Mouse (Mus musculus): ENCODE data around the gene Ccnc.
A peak's percentile ranks its signal among the peaks of the same experiment; 100 is the strongest.

Gene Ccnc

GRCm38 (mm10) chr4:21727615-21728165 lies at the start of gene Ccnc:
Gene Ccnc, plus strand, starts transcription at chr4:21727701.
- peak; percentile 94 for DNase-seq (ENCODE audit: inconsistent ontology term)

DNA sequence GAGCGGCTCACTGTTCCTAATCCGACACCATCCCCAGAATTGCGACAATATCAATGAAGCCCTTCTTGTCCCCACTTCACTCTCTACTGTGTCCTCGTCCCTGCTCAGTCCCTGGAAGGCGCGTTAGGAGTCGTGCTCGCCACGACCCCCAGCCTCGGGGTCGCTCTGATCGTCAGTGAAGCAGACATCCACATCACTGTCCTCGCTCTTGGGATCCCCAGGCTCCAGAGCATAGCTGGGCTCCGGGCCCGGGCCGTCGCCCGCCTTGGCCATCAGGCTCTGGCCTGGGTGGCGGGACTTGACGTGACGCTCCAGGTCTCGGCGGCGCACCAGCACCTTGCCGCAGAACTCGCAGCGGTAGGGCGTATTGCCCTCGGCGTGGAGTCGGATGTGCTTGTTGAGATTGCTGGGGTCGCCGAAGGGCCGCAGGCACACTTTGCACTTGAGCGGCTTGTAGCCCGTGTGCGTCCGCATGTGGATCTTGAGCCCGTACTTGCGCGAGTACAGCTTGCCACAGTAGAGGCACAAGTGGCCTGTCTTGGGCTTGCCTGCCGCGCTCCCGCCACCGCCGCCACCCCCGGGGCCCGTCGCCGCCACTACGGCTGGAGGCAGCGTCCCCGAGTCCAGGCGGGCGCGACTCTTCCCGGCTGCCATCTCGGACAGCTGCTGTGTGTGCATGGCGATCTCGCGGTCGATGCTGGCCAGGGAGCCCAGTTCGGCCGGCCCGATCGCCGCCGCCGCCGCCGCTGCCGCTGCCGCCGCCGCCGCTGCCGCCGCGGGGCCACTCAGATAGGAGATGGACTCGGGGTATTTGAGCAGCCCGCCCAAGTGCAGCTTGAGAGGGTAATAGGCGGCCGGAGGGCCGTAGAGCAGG lies 49.2 kb upstream of the Ccnc start:
- DNase-seq (ENCODE audit: inconsistent ontology term): no peak

- DNase-seq (ENCODE audit: inconsistent ontology term): no peak
Measured at GRCm38 (mm10) chr4:21678975-21679623, 48.4 kb upstream of the Ccnc start.

DNA sequence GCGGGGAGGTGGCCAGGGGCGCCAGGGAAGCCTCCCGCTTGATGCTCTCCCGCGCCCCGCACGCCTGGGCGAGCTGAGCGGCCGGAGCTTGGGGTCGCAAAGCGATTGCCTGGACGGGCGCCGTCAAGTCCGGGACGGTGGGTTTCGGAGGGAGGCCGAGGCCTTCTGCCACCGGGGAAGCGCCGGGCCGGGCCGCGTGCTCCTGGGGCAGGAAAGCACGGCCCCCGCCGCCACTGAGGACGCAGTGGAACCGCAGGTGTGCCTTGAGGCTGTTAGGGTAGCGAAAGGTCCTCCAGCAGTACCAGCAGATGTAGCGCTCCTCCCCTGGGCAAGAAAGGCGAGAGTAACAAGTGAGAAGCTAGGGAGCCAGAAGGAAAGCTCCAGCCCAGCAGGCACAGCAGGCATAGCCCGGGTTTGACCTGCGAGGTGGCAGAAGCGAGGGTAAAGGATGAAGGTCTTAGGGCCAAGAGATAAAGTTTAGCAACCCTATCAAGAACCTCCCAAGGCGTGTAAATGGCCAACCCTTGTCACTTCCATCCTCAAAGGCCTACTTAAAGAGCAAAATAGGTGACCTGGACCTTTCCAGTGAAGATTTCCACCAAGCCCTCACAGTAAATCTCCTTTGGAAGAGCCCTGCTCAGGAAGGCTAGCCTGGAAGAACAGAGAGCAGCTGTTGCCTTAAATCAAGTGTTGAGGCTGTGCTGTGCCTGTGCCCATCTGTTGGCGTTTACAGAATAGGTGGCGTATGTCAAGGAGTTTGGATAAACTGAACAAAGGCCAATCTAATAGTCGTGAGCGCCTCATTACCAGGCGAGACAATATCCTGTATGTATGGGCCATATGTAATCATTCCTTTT lies 47.6 kb upstream of the Ccnc start:
- no peak for DNase-seq (ENCODE audit: inconsistent ontology term)

- no peak for DNase-seq (ENCODE audit: inconsistent ontology term)
Measured at GRCm38 (mm10) chr4:21680971-21681370, 46.5 kb upstream of the Ccnc start.

DNA sequence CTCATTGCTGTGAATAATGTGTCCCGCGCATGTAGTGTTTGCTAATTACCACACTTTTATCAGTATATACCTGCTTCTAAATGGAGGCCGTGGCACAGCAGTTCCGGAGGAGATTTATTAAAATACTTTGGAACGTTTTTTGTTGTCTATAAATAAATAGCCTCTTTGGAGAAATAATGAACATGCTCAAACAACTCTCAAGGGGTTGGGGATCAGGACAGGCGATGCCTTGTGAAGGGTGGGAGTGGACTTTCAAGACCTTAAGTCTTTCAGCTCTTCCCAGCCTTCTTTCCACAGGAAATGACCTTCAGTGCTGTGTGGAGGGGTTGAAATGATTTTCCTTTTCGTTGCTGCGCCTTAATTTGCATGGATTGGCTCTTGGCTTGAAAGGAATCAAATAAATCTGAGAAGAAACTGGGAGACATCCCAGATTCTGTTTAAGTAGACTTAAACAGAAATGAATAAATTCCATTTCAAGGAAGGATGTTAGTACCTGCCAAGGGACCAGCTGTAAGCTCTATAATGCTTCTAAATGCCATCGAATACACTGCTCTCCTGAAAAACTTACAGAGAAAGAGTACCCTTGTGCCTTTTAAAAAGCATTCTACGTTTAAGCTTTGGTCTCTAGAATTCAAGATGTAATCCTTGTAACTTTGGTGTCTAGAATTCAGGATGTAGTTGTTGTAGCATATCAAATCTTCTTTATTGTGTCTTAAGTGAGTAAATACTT lies 44.9 kb upstream of the Ccnc start:
- no peak for DNase-seq (ENCODE audit: inconsistent ontology term)

DNA sequence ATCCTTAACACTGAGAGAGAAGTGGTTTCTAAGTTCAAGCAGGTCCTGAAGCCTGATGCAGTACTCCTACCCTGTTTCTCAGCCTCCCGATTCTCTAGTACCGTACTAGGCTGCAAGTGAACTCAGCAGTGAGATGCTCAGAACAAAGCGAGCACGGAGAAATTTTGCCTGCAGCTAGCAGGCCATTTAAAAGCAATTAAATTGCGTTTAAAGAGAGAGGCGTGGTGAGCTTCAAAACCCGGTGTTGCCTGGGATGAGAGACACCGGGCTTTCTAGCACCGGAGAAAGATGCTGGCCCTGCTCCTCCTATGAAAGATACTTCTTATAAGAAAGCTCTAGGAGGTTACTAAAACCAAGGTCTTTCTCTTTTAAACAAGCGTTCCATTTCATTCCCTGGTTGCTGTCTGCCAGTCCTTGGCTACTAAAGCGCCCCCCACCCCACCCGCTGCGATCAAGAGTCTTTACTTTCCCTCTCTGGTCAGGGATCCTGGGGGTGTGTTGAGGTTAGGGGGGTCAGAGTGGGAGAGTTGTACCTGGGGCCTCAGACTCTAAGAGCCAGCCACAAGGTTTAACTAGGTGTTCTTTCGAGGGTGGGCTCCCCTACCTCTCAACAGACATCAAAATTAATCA lies 43.0 kb upstream of the Ccnc start:
- DNase-seq (ENCODE audit: inconsistent ontology term): no peak

- no peak for DNase-seq (ENCODE audit: inconsistent ontology term)
Measured at GRCm38 (mm10) chr4:21685595-21686091, 41.9 kb upstream of the Ccnc start, which contains the start of gene Prdm13. Gene Prdm13, minus strand, starts transcription at chr4:21685963.

- no peak for DNase-seq (ENCODE audit: inconsistent ontology term)
Measured at GRCm38 (mm10) chr4:21686416-21686815, 41.1 kb upstream of the Ccnc start.

DNA sequence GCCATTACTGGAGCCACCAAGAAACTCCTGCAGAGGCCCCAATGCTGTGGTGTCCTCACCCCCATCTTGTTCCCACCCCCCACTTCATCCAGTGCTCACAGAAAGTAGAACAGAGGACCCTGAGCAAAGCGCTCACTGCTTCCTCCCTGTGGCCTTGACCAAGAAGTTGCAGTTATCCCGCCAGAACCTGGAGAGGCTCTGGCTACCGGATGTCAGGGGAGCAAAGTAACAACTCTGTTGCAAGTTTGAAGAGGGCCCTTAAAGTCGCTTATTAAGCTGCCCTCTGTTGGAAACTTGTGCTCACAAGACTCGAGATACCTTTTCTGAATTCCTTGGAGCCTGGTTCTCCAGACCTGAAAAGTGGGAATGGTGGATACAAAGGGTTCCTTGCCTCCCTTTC lies 40.6 kb upstream of the Ccnc start:
- no peak for DNase-seq (ENCODE audit: inconsistent ontology term)

- no peak for DNase-seq (ENCODE audit: inconsistent ontology term)
Measured at GRCm38 (mm10) chr4:21687783-21688702, 39.5 kb upstream of the Ccnc start.

DNA sequence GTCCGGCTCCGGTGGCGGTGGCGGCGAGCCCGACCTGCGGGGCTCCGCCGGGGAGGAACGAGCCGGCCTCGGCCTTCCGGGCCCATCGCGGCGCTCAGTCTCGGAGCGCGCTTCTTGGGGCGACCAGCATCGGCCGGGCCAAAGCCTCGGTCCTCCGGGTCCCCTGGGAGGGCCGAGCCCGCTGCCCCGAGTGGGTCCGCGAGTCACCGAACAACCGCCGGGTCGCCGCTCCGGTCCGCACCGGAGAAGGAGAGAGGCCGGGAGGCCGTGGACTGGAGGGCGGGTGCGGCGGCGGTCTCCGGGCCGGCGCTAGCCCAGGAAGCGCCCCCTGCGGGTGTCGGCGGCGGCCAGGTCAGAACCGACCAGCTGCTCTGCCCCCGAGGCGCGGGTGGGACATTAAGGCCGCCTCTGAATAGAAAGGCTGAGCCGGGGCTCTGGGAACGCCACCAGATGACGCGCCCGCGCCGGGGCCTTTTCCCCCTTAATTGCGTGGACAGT lies 38.7 kb upstream of the Ccnc start:
- peak; percentile 46 for DNase-seq (ENCODE audit: inconsistent ontology term)

GRCm38 (mm10) chr4:21689492-21689941 lies 38.0 kb upstream of the Ccnc start:
- DNase-seq (ENCODE audit: inconsistent ontology term): no peak

GRCm38 (mm10) chr4:21690221-21690620 lies 37.3 kb upstream of the Ccnc start:
- DNase-seq (ENCODE audit: inconsistent ontology term): no peak

- DNase-seq (ENCODE audit: inconsistent ontology term): no peak
Measured at GRCm38 (mm10) chr4:21695638-21696254, 31.8 kb upstream of the Ccnc start.

DNA sequence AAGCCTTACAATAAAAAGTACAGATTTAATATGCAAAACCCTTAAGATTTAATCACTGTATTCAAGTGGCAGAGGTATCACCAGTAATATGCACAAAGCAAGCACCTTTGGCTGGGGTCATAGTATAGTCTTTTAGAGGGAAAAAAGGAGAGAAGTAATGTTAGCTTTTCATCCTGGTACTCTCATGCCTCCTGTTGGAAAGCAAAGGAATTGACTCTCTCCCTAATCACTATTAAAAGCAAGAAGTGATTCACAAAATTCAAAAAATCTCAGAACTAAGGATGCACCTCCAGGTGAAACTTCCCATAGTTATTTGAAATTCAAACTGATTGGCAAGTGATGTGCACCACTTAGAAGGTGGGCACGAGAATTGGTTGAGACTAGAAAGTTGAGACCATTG lies 22.5 kb upstream of the Ccnc start:
- no peak for DNase-seq (ENCODE audit: inconsistent ontology term)

GRCm38 (mm10) chr4:21712147-21712546 lies 15.4 kb upstream of the Ccnc start:
- DNase-seq (ENCODE audit: inconsistent ontology term): peak; percentile 94

DNA sequence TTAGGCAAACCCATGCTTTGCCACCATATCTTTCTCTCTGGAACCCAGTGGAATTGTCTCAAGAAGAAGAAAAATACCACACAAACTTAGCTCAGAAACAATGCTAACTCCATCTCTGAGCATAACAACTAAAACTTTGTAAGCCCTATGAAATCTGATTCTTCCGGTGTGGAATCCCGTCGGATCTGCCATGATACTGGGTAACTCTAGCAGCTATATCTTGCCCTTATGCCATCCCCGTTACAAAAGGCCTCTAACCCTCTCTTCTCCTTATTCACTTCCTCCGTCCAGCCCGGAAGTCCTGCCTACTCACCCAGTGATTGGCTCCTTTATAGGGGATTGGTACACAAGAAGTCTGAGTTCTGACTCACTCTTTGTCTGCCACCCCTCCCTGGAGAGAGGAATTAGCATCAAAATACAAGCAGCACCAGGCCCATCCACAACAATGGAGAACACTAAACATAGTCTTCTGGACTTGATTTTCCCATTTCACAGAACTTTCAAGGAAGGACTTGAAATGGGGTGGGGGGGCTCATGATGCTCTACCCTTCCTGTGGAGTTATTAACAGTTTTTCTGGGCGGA lies 4.7 kb upstream of the Ccnc start:
- DNase-seq (ENCODE audit: inconsistent ontology term): no peak
